In genomic region chr7:6940761-6941231, GRCm38 (mm10) we compare ENCODE assay signal across 9 mouse cellular contexts. TPM values are rescaled to one million over a fixed set of nuclear protein-coding genes. Genes with fewer than 3 reads are reported as not detected.
DNase-seq lines count a peak whose midpoint lies in the region; ATAC-seq and TF ChIP-seq lines count a peak whose summit lies in the region.
"Had no signal": no experiment of that assay in that cellular context is flagged by ENCODE, and none has a peak within 500 bp of the region (broad histone marks: within the 10 kb centered on the region; RNA-seq: fewer than 3 reads in every experiment).

No protein-coding gene starts in this region.

- H3K9me3 ChIP-seq in hindbrain, embryonic 15.5 days = no peaks in the 10 kb centered on the region
- no peaks in the 10 kb centered on the region for H3K9me3 ChIP-seq in stomach, postnatal 0 days (ENCODE audit: control insufficient read depth, low read length)

- H3K4me1 ChIP-seq in hindbrain, embryonic 15.5 days (replicated peaks) = no peaks in the 10 kb centered on the region; the same call in 1 of the 2 replicates
- no peaks in the 10 kb centered on the region for H3K4me1 ChIP-seq in stomach, postnatal 0 days (replicated peaks; ENCODE audit: control insufficient read depth, insufficient read depth)

- no peaks in the 10 kb centered on the region for H3K27me3 ChIP-seq in hindbrain, embryonic 15.5 days
- H3K27me3 ChIP-seq in stomach, postnatal 0 days (ENCODE audit: control insufficient read depth, insufficient read depth, low read length) = no peaks in the 10 kb centered on the region

- peak; percentile 82 for TF ChIP-seq CTCF in stomach, postnatal 0 days (IDR thresholded peaks at IDR 0.05; ENCODE audit: low read depth)

- H3K4me2 ChIP-seq in hindbrain, embryonic 15.5 days = peak overlapping the region; percentile 46
- H3K4me2 ChIP-seq in stomach, postnatal 0 days (replicated peaks; ENCODE audit: low read depth) = 0 out of 2 replicates have a peak overlapping the region, but pooled peaks have one; percentile 29

- no peak overlapping the region for H3K27ac ChIP-seq in hindbrain, embryonic 15.5 days (replicated peaks)
- no peak overlapping the region for H3K27ac ChIP-seq in stomach, postnatal 0 days (replicated peaks)

- peak; percentile 71 for DNase-seq in heart, adult 11 months
- no peak for DNase-seq in heart, adult 8-10 months (ENCODE audit: low spot score)
- DNase-seq in CD4-positive, CD25-positive, alpha-beta regulatory T cell, adult 2 months (ENCODE audit: low read depth, low spot score) = peak; percentile 60
- peak; percentile 65 for DNase-seq in embryo, embryonic 10.5 days (ENCODE audit: low spot score)
- DNase-seq in stomach, postnatal 0 days (ENCODE audit: low spot score) = peak; percentile 66
- DNase-seq in gastrocnemius, adult 8-10 months (ENCODE audit: low spot score in 2 of 2) = no peak

- peak overlapping the region; percentile 21; the same call in 1 of the 2 replicates for H3K4me3 ChIP-seq in hindbrain, embryonic 15.5 days
- no peak overlapping the region for H3K4me3 ChIP-seq in stomach, postnatal 0 days (ENCODE audit: low read depth, low read length)

- no peak overlapping the region for H3K9ac ChIP-seq in hindbrain, embryonic 15.5 days
- no peak overlapping the region for H3K9ac ChIP-seq in stomach, postnatal 0 days (ENCODE audit: low read length)

- ATAC-seq in hindbrain, embryonic 15.5 days (ENCODE audit: low FRiP score, low read depth) = peak; percentile 71
- ATAC-seq in megakaryocyte progenitor cell, adult 5-6 weeks (replicated peaks; ENCODE audit: poor library complexity) = peak; percentile 88
- ATAC-seq in stomach, postnatal 0 days (ENCODE audit: low FRiP score, low TSS enrichment) = no peak

- no peak for TF ChIP-seq EP300 in stomach, postnatal 0 days (optimal IDR thresholded peaks at IDR 0.05)

- H3K36me3 ChIP-seq in hindbrain, embryonic 15.5 days = no peaks in the 10 kb centered on the region
- H3K36me3 ChIP-seq in stomach, postnatal 0 days (ENCODE audit: control insufficient read depth, insufficient read depth, low read length) = no peaks in the 10 kb centered on the region

- 21% methylated on average over 16 of the region's 16 CpGs for WGBS in hindbrain, embryonic 15.5 days
- 16% methylated on average over 16 of the region's 16 CpGs for WGBS in stomach, postnatal 0 days

RNA-seq across cellular contexts. Expression of gene Aurkc, which starts 54.3 kb away (rescaled TPM):
- total RNA-seq in heart, adult 8-10 months (2022) = under 1 TPM in 1 of 4 experiments, not detected in 3; 0.20 TPM
- polyA plus RNA-seq in hindbrain, embryonic 15.5 days (2015; fragmentation: Nextera tagmentation; extraction: Ambion mirVana) = 0.33 TPM in 1 of 2 replicates, not detected in the other
- total RNA-seq in megakaryocyte progenitor cell, adult 5-6 weeks (2015) = not detected in 2 replicates
- total RNA-seq in megakaryocyte progenitor cell, adult 5-6 weeks (2017) = not detected in 2 replicates
- polyA plus RNA-seq in stomach, postnatal 0 days (2015; fragmentation: Nextera tagmentation; extraction: Ambion mirVana) = not detected in 2 replicates
- total RNA-seq in gastrocnemius, adult 8-10 months (2022) = not detected
- total RNA-seq: adrenal gland, adult 18-20 months had no signal

Comparison
In these comparisons a context has a peak if more than half of its experiments do, and no peak if none do; other contexts are left out.
1. DNase-seq: peak in heart, adult 11 months (single experiment), CD4-positive, CD25-positive, alpha-beta regulatory T cell, adult 2 months (single experiment), embryo, embryonic 10.5 days (single experiment) and stomach, postnatal 0 days (single experiment); none in heart, adult 8-10 months (single experiment) and gastrocnemius, adult 8-10 months (0 of 2).